Mouse (Mus musculus) G1E-ER4 (cell line): ENCODE data around the gene Zbed3. TPM values are rescaled to one million over a fixed set of nuclear protein-coding genes. Genes with fewer than 3 reads are reported as not detected.

ENCODE experiments used
- GATA1 ChIP-seq: IDR thresholded peaks from one replicate; pipeline ENCODE4 v1.8.0; 2012; ENCODE audit warnings: low read length, inconsistent platforms
- polyA plus RNA-seq: library from polyadenylated mRNA; stranded (reverse); fragments of >175 nt; gene quantifications from 2 replicates; pipeline ENCODE4 v1.2.3, GENCODE M21; 2012

The Zbed3 gene
- polyA plus RNA-seq, 1 experiment = not detected

DNA sequence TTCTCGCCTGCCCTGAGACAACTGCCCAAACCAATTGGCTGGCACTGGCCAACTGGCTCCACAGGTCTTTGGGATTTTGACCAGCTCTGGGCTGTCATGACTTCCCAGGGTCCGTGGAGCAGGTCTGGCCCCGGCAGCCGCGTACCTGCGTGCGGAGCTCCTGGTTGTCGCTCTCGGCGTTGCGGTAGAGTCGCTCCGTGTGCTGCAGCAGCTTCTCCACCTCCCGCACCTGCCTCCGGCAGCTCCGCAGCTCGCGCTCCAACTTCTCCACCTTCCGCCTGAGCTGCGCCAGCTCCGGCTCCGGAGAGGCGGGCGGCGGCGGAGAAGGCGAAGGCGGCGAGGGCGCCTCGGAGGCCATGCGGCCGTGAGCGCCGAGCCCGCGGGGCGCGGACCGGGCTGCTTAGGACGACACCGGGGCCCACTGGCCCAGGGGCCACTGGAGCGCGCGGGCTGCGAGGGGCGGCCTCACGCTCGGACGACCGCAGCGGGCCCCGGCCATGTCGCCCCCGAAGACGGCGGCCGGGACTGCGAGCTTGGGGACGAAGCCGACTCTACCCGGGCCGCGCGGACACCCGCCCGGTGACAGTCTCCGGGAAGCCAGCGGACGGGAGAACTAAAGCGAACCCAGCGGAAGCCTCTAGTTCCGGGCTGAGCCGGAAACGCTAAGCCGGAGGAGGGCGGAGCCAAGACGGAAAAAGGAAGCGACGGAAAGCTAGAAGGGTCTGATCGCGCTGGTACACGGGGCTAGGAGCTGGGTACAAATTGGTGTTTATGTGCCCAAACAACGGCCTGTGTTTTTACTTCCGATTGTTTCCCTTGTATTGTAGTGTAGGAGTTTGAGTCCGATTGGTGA is 51.5 kb downstream of the Zbed3 start, which contains the start of gene Aggf1:
TSS of gene Aggf1 (minus strand) at position 652 of the 853 bp plus-strand sequence.
- no peak for TF ChIP-seq GATA1

DNA sequence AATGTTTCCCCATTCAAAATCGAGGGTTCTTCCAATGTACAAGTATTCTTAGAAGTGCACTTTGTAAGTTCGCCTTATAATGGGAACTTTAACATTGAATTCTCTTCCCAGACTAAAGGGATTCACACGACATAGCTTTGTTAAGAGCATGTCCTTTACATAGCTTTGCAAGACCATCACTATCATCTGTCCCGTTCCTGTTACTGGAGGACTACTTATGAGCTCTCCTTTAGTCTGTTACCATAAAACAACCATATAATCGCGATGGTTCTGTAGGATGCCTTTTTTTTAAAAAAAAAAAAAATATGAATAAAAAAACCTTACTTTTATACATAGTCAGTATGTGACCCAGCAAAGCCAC is 52.1 kb downstream of the Zbed3 start:
- no peak for TF ChIP-seq GATA1

DNA sequence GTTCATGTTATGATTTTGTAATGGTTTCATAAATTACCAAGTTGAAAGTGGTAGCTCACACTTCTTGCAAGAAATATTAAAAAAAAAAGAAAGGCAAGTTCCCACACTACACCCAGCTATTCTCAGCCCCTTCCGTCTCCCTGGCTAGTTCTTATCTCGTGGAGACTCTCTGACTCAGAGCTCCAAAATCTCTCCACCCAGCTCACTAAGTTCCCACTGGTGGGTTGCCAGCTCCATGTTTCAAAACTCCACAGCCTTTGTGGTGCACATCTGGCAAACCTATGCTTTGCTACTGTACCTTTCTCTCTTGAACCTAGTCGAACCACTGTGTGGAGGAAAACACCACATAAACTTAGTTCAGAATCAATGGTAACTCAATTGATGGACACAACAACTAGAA is 55.3 kb downstream of the Zbed3 start:
- no peak for TF ChIP-seq GATA1

DNA sequence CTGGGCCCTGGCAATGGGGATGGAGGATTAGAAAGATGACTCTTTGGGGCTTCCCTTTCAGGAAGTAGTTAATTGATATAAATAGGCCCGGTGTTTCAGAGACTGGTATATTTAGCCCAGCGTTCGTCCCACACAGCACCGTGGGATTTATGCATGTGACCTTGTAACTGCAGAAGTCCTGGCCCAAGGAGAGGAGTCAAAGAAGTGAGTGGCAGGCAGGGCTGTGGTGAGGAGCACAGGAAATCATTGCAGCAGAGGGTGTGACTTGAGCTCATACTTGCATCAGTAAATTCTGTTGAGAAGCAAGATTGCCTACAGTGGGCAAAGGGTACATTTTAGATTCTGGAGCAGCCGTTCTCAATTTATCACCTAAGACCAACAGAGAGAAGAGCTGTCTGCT is 59.0 kb downstream of the Zbed3 start:
- TF ChIP-seq GATA1 = no peak

Other genes starting within 250 kb of the Zbed3 start
- gene Pde8b, start 73.3 kb upstream of the Zbed3 start, polyA plus RNA-seq = not detected in 2 replicates
- gene Aggf1, start 51.7 kb downstream of the Zbed3 start, polyA plus RNA-seq = 25.2 and 27.8 TPM in 2 replicates
- gene Crhbp, start 121.3 kb downstream of the Zbed3 start, polyA plus RNA-seq = not detected in 2 replicates
- not detected in 2 replicates for gene S100z, start 155.1 kb downstream of the Zbed3 start, polyA plus RNA-seq
- gene F2rl1, start 201.6 kb downstream of the Zbed3 start, polyA plus RNA-seq = not detected in 2 replicates